Mouse (Mus musculus) adrenal gland, adult (tissue): Measurements from ENCODE around the gene Rnf115.

Experiments
- DNase-seq, 2 experiments: peaks; one replicate each; pipeline ENCODE4 v3.0.0; 2022 to 2023; ENCODE audit warnings: low spot score in 1 of 2; ENCODE audit not compliant: inconsistent age in 2 of 2

The Rnf115 gene

GRCm38 (mm10) chr3:96829856-96830255 lies 102.4 kb downstream of the Rnf115 start:
- DNase-seq = no peak

GRCm38 (mm10) chr3:96832930-96833329 lies 105.5 kb downstream of the Rnf115 start:
- DNase-seq = no peak

- DNase-seq = no peak
These were observed 107.3 kb downstream of the Rnf115 start for GRCm38 (mm10) chr3:96834587-96835348.

GRCm38 (mm10) chr3:96836414-96836813 lies 109.0 kb downstream of the Rnf115 start:
- no peak for DNase-seq

GRCm38 (mm10) chr3:96838996-96839645 lies 111.7 kb downstream of the Rnf115 start:
- no peak for DNase-seq
